Mouse (Mus musculus) C2C12 (cell line): ENCODE measurements at regions not wholly inside any gene's neighbourhood (a gene's known extent, or its start where the extent isn't known, plus 50 kb on each side); places are given as distances from the start of the nearest gene placed in this dataset.

Source experiments
- CTCF ChIP-seq: IDR thresholded peaks from one replicate; pipeline ENCODE4 v1.5.1; 2011; ENCODE audit not compliant: control insufficient read depth, insufficient read depth, insufficient read length
- USF1 ChIP-seq: IDR thresholded peaks from one replicate; pipeline ENCODE4 v1.6.1; 2011; ENCODE audit warnings: low read depth, mild to moderate bottlenecking, control low read depth, moderate library complexity

DNA sequence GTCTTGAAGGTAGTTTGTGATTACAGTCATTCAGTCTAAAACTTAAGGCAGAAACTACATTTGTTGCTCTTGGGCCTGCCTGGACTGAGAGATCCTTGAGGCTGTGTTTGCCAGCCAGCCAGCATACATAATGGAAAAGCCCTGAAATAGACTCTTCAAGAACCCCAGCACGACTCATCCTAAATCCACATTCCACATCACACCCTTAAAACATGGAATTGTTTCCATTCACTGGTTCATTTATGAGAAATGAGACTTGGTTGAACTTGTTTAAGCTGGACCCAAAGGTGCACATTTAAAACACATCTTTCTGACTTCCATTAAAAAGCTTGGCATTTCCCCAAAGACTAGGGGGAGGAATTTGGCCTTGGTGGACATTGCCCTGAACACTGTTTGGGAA lies 407.4 kb upstream of the Gria1 start:
- no peak for TF ChIP-seq CTCF
- no peak for TF ChIP-seq USF1
